Mouse (Mus musculus) kidney, embryonic 14.5 days (tissue): ENCODE data around the gene Srgap3. TPM values are rescaled to one million over a fixed set of nuclear protein-coding genes. Genes with fewer than 3 reads are reported as not detected.

Source experiments
- ATAC-seq: fragments of 200-750 bp; cut with Nextera tagmentation; 2 replicates; pipeline ENCODE4 v1.8.0; 2017; ENCODE audit warnings: moderate number of reproducible peaks, mild to moderate bottlenecking, moderate TSS enrichment, moderate library complexity; ENCODE audit not compliant: low FRiP score, low TSS enrichment
- H3K27ac ChIP-seq: fragments of 300-500 bp; sonication (generic); 2 replicates; pipeline ENCODE4 v1.5.1; 2014; ENCODE audit warnings: low read depth, mild to moderate bottlenecking, low read length, moderate library complexity, mixed read lengths
- H3K27me3 ChIP-seq: fragments of 300-500 bp; sonication (generic); 2 replicates; pipeline ENCODE4 v1.6.1; 2014; ENCODE audit warnings: mild to moderate bottlenecking, low read length; ENCODE audit not compliant: control insufficient read depth, insufficient read depth
- H3K36me3 ChIP-seq: fragments of 300-500 bp; sonication (generic); 2 replicates; pipeline ENCODE4 v1.6.1; 2014; ENCODE audit warnings: low read length, mixed read lengths; ENCODE audit not compliant: control insufficient read depth, insufficient read depth
- H3K4me1 ChIP-seq: fragments of 300-500 bp; sonication (generic); 2 replicates; pipeline ENCODE4 v1.6.1; 2014; ENCODE audit warnings: low read length, mixed read lengths; ENCODE audit not compliant: control insufficient read depth, insufficient read depth
- H3K4me2 ChIP-seq: fragments of 300-500 bp; sonication (generic); replicated peaks from 2 replicates; pipeline ENCODE4 v1.6.1; 2014; ENCODE audit warnings: low read depth, mild to moderate bottlenecking, low read length
- H3K4me3 ChIP-seq: fragments of 300-500 bp; sonication (generic); 2 replicates; pipeline ENCODE4 v1.5.1; 2014; ENCODE audit warnings: mild to moderate bottlenecking, low read length
- H3K9ac ChIP-seq: fragments of 300-500 bp; sonication (generic); 2 replicates; pipeline ENCODE4 v1.6.1; 2014; ENCODE audit warnings: low read depth, mild to moderate bottlenecking, low read length, moderate library complexity
- H3K9me3 ChIP-seq: fragments of 300-500 bp; sonication (generic); 2 replicates; pipeline ENCODE4 v1.6.1; 2016; ENCODE audit warnings: low read length; ENCODE audit not compliant: control insufficient read depth
- WGBS: fragments of 180-500 bp; shearing (Covaris S2); extraction: QIAGEN DNeasy Blood & Tissue Kit; methylation state at CpG from one replicate; pipeline ENCODE4 v1.1.7; 2014; 5-methylcytosine and 5-hydroxymethylcytosine counted together
- polyA plus RNA-seq: library from polyadenylated mRNA; unstranded; fragments of >200 nt; fragmentation: Nextera tagmentation; extraction: Ambion mirVana; gene quantifications from 2 replicates; pipeline ENCODE4 v1.2.1, GENCODE M21; 2014

Gene Srgap3
- polyA plus RNA-seq, 1 experiment from 2014 or later, result 6.9 TPM

GRCm38 (mm10) chr6:112752007-112752406 lies 195.1 kb downstream of the Srgap3 start:
- WGBS, result 78% methylated on average over 5 of the region's 5 CpGs
- H3K4me2 ChIP-seq, result no peak overlapping the region

GRCm38 (mm10) chr6:112742297-112742696 lies 204.8 kb downstream of the Srgap3 start:
- no peaks in the 10 kb centered on the region for H3K4me1 ChIP-seq
- no peak overlapping the region for H3K4me2 ChIP-seq
- WGBS, result 90% methylated on average over 2 of the region's 2 CpGs
- H3K36me3 ChIP-seq, result peaks cover 5% of the 10 kb centered on the region
- H3K27me3 ChIP-seq, result no peaks in the 10 kb centered on the region
- no peak overlapping the region for H3K27ac ChIP-seq
- H3K4me3 ChIP-seq, result no peak overlapping the region
- H3K9me3 ChIP-seq, result no peaks in the 10 kb centered on the region
- no peak for ATAC-seq
- no peak overlapping the region for H3K9ac ChIP-seq

More at GRCm38 (mm10) chr6:112752007-112752406, 195.1 kb downstream of the Srgap3 start:
- H3K4me3 ChIP-seq, result no peak overlapping the region
- no peak overlapping the region for H3K9ac ChIP-seq
- no peaks in the 10 kb centered on the region for H3K9me3 ChIP-seq
- H3K27me3 ChIP-seq, result no peaks in the 10 kb centered on the region
- H3K36me3 ChIP-seq, result no peaks in the 10 kb centered on the region
- H3K4me1 ChIP-seq, result no peaks in the 10 kb centered on the region
- no peak for ATAC-seq
- no peak overlapping the region for H3K27ac ChIP-seq

GRCm38 (mm10) chr6:112741766-112742165 lies 205.3 kb downstream of the Srgap3 start:
- H3K9me3 ChIP-seq, result no peaks in the 10 kb centered on the region
- H3K4me2 ChIP-seq, result no peak overlapping the region
- WGBS, result 89% methylated on average over 5 of the region's 5 CpGs
- no peak overlapping the region for H3K9ac ChIP-seq
- H3K36me3 ChIP-seq, result peaks cover 5% of the 10 kb centered on the region
- H3K4me1 ChIP-seq, result no peaks in the 10 kb centered on the region
- ATAC-seq, result no peak
- no peaks in the 10 kb centered on the region for H3K27me3 ChIP-seq
- no peak overlapping the region for H3K27ac ChIP-seq
- no peak overlapping the region for H3K4me3 ChIP-seq

- no peak overlapping the region for H3K4me3 ChIP-seq
- H3K9ac ChIP-seq, result no peak overlapping the region
- H3K4me2 ChIP-seq, result no peak overlapping the region
- no peaks in the 10 kb centered on the region for H3K27me3 ChIP-seq
- H3K9me3 ChIP-seq, result no peaks in the 10 kb centered on the region
- peaks cover 5% of the 10 kb centered on the region; the same call in 1 of the 2 replicates for H3K36me3 ChIP-seq
- 91% methylated on average over 3 of the region's 3 CpGs for WGBS
- no peaks in the 10 kb centered on the region for H3K4me1 ChIP-seq
- no peak for ATAC-seq
- H3K27ac ChIP-seq, result no peak overlapping the region
These were observed 207.4 kb downstream of the Srgap3 start for GRCm38 (mm10) chr6:112739635-112740034.

GRCm38 (mm10) chr6:112738924-112739323 lies 208.1 kb downstream of the Srgap3 start:
- ATAC-seq, result no peak
- Histone ChIP-seq H3K36me3 (peaks cover 5% of the 10 kb centered on the region; the same call in 1 of the 2 replicates), H3K4me1 (no peaks in the 10 kb centered on the region), H3K27me3 (no peaks in the 10 kb centered on the region), H3K9me3 (no peaks in the 10 kb centered on the region), H3K4me2 (no peak overlapping the region), H3K9ac (no peak overlapping the region), H3K4me3 (no peak overlapping the region), H3K27ac (no peak overlapping the region)
- WGBS, result 93% methylated on average over 6 of the region's 6 CpGs

GRCm38 (mm10) chr6:112736471-112736870 lies 210.6 kb downstream of the Srgap3 start:
- Histone ChIP-seq H3K4me2 (no peak overlapping the region), H3K27ac (no peak overlapping the region), H3K9ac (no peak overlapping the region), H3K9me3 (no peaks in the 10 kb centered on the region), H3K36me3 (peaks cover 5% of the 10 kb centered on the region; the same call in 1 of the 2 replicates), H3K4me1 (no peaks in the 10 kb centered on the region), H3K4me3 (no peak overlapping the region), H3K27me3 (no peaks in the 10 kb centered on the region)
- ATAC-seq, result no peak
- WGBS, result 87% methylated on average over 3 of the region's 3 CpGs

GRCm38 (mm10) chr6:112735054-112735453 lies 212.0 kb downstream of the Srgap3 start:
- Histone ChIP-seq H3K27ac (no peak overlapping the region), H3K4me2 (no peak overlapping the region), H3K9ac (no peak overlapping the region), H3K9me3 (no peaks in the 10 kb centered on the region), H3K36me3 (peaks cover 5% of the 10 kb centered on the region; the same call in 1 of the 2 replicates), H3K4me1 (no peaks in the 10 kb centered on the region), H3K4me3 (no peak overlapping the region), H3K27me3 (no peaks in the 10 kb centered on the region)
- ATAC-seq, result no peak
- WGBS, result 84% methylated on average over 2 of the region's 2 CpGs

- WGBS, result 65% methylated on average over 5 of the region's 5 CpGs
- no peak for ATAC-seq
- no peak overlapping the region for H3K4me3 ChIP-seq
- no peaks in the 10 kb centered on the region for H3K27me3 ChIP-seq
- no peak overlapping the region for H3K4me2 ChIP-seq
- no peaks in the 10 kb centered on the region for H3K4me1 ChIP-seq
- H3K9ac ChIP-seq, result no peak overlapping the region
- H3K27ac ChIP-seq, result no peak overlapping the region
- no peaks in the 10 kb centered on the region for H3K9me3 ChIP-seq
- peaks cover 5% of the 10 kb centered on the region; the same call in 1 of the 2 replicates for H3K36me3 ChIP-seq
These were observed 213.1 kb downstream of the Srgap3 start for GRCm38 (mm10) chr6:112733942-112734341.

- H3K27ac ChIP-seq, result no peak overlapping the region
- no peaks in the 10 kb centered on the region for H3K4me1 ChIP-seq
- H3K4me3 ChIP-seq, result no peak overlapping the region
- ATAC-seq, result no peak
- H3K9ac ChIP-seq, result no peak overlapping the region
- 97% methylated on average over 3 of the region's 3 CpGs for WGBS
- no peaks in the 10 kb centered on the region for H3K36me3 ChIP-seq
- no peak overlapping the region for H3K4me2 ChIP-seq
- no peaks in the 10 kb centered on the region for H3K9me3 ChIP-seq
- H3K27me3 ChIP-seq, result no peaks in the 10 kb centered on the region
These were observed 214.6 kb downstream of the Srgap3 start for GRCm38 (mm10) chr6:112732434-112732833.
